Mouse (Mus musculus): ENCODE data around the gene Ddx18.
A peak's percentile ranks its signal among the peaks of the same experiment; 100 is the strongest.

The Ddx18 gene

DNA sequence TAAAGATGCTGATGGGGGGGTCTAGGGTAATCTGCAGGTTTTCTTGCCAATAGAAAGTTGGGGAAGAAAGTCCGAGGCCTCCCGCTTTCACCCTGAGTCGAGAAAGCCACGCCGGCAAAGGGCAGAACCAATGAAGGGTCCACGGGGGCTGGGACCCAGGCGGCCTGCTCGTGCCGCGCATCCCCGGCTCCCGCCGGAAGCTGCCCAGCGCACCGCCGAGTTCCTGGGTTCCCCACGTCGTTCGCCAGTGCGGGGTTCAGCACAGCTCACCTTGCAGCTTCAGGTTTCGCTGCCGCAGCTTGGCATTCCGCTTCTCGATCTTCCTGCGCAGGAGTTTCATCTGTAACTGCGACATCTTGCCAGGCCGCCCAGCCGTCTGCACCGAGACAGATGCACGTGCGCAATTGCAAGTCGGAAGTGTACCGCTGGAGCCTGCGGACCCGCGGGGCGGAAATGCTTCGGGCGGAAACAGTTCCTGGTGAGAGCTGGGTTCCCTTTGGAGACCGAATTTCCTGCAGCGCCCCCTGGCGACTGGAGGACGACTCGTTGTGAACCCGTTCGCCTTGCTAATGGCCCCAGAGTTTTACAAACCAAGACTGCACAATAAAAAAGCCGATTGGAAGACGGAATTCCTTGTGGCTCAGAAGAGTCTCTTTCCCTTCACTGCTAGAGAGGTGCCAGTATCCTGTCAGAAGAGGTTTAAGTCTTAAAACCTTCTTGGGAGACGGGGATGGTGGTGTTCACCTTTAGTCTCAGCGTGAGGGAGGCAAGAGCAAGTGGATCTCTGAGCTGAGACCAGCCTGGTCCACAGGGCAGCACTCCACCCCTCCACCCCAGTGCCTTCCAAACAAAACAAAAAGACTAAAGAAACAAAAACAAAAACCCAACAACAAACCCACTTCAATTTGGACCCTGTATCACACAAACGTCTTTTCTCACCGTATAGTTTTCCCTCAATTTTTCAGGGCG is at the start of gene Ddx18:
Ddx18 (minus strand) TSS at position 469 of the 969 bp plus-strand sequence.
- peak; percentile 94 for DNase-seq

DNA sequence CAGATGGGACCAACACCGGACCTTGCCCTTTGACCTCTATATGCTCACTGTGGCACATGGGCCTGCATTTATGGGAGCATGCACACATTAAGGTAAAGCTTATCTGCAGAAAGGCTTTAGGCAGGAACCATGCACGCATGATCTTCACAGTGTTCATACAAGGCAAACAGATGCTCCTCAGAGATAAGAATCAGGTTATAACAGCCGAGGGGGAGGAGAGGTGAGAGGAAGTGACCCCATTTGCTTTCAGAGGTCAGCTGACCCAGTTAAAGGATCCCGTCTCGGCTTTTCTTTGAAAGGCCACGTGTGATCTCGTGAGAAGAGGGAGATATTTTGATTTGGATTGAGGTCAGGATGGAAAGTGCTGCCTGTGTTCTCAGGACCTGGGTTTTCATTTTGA is 40.2 kb upstream of the Ddx18 start:
- no peak for DNase-seq

- no peak for DNase-seq
These were observed 37.3 kb upstream of the Ddx18 start for GRCm38 (mm10) chr1:121605118-121605517.

DNA sequence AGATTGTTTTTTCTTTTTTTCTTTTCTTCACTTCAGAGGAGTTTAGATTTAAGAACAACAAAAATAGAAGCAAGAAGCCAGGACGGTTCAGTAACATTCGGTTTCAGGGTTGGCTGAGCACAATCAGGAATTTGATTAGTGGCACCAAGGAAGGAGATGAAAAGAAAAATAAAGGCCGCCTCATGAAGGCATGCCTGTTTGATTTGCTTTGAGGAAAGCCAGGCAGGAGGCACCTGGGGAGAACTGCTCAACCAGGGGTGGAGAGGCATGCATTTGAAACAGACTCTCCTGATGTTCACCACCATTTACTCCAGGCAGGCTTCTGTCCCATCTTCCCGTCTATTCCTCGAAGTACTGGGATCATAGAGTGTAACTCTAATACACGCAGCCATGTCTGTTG is 34.1 kb upstream of the Ddx18 start:
- DNase-seq: no peak

GRCm38 (mm10) chr1:121601084-121601483 is 33.3 kb upstream of the Ddx18 start:
- DNase-seq: no peak

GRCm38 (mm10) chr1:121598421-121598820 is 30.6 kb upstream of the Ddx18 start:
- DNase-seq: no peak

- DNase-seq: no peak
These were observed 29.3 kb upstream of the Ddx18 start for GRCm38 (mm10) chr1:121596951-121597625.

GRCm38 (mm10) chr1:121584838-121585237 is 17.0 kb upstream of the Ddx18 start:
- DNase-seq: no peak

GRCm38 (mm10) chr1:121581133-121581855 is 13.5 kb upstream of the Ddx18 start:
- no peak for DNase-seq

GRCm38 (mm10) chr1:121577491-121577890 is 9.7 kb upstream of the Ddx18 start:
- DNase-seq: no peak

- DNase-seq: no peak
These were observed 2.7 kb upstream of the Ddx18 start for GRCm38 (mm10) chr1:121570522-121570921.

GRCm38 (mm10) chr1:121557861-121558260 is 9.9 kb downstream of the Ddx18 start:
- no peak for DNase-seq

GRCm38 (mm10) chr1:121551457-121551835 is 16.3 kb downstream of the Ddx18 start:
- DNase-seq: no peak

- no peak for DNase-seq
These were observed 16.9 kb downstream of the Ddx18 start for GRCm38 (mm10) chr1:121550801-121551456.

GRCm38 (mm10) chr1:121549456-121549855 is 18.3 kb downstream of the Ddx18 start:
- no peak for DNase-seq

DNA sequence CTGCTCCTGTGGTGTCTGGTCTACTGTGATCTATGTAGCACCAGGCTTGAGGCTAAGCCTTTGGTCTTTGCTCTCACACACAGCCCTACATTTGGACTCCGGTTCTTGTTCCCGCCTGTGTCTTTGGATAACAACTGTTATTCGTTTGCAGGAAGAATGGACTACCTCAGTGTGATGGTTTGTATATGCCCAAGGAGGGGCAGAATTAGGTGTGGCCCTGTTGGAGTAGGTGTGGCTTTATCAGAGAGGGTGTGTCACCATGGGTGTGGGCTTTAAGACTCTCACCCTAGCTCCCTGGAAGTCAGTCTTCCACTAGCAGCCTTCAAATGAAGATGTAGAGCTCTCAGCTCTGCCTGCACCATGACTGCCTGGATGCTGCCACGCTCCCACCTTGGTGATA is 19.1 kb downstream of the Ddx18 start:
- DNase-seq: no peak

DNA sequence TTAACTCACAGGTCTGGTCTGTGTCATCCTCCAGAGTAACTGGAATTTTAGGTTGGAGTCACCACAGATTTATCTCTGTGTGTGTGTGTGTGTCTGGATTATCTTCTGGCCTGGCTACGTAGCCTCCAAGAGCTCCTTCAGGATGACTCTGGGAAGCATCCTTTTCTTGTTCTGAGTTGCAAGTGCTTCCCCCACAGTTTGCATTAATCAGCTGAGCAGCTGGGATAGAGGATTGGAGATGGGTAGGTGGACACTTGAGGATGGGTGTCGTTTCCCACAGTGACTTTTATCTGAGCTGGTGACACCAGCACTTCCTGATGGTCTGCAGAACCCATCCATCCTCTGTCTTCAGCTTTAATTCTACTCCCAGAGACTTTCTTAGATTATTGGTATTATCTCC is 20.9 kb downstream of the Ddx18 start:
- DNase-seq: no peak

DNA sequence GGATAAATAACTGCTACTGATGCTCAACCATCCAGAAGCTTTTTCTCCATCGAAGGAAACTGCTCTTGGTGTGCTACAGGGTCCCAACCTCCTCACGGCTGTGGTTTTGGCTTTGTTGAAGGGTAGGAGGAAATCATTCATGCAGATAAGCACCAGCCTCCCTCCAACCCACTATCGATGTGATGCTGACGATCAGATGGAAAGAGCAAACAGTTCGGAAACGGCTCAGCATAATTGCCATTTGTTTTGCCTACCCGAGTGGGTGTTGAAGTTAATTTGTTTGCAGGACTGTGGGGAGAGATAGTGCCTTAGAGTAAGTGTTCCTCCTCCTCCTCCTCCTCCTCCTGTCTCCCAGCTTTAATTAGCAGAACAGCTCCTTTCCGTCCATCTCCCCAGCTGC is 27.4 kb downstream of the Ddx18 start:
- DNase-seq: no peak

DNA sequence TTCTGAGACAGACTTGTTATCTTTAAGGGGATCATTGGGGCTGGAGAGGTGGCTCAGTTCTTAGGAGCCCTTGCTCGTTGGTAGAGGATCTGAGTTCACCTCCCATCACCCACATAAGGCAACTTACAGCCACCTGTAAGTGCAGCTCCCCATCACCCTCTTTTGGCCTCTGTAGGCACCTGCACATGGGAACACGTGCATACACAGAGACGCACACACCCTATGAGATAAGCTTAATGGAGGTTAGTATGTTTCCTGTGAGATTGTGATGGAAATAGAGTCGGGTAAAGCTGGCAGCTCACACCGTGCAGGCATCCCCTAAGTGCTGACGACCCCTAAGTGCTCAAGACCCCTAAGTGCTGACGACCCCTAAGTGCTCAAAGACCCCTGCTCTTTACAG is 36.4 kb downstream of the Ddx18 start:
- DNase-seq: no peak

DNA sequence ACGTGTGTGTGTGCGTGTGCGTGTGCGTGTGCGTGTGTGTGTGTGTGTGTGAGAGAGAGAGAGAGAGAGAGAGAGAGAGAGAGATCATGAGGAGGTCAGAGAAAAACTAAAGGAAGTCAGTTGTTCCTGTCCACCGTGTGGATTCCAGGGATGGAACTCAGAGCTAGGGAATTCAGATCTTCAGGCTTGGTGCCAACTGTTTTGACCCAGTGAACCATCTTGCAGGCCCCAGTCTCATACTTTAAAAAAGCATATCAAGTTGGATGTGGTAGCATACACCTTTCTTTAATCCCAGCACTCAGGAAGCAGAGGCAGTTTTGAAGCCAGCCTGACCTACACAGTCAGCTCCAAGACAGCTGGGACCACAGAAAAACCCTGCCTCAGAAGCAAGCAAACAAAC is 38.5 kb downstream of the Ddx18 start:
- DNase-seq: no peak

- DNase-seq: no peak
These were observed 39.4 kb downstream of the Ddx18 start, which contains the start of gene Htr5b for GRCm38 (mm10) chr1:121528399-121528720. TSS of gene Htr5b (minus strand) at chr1:121528465.

DNA sequence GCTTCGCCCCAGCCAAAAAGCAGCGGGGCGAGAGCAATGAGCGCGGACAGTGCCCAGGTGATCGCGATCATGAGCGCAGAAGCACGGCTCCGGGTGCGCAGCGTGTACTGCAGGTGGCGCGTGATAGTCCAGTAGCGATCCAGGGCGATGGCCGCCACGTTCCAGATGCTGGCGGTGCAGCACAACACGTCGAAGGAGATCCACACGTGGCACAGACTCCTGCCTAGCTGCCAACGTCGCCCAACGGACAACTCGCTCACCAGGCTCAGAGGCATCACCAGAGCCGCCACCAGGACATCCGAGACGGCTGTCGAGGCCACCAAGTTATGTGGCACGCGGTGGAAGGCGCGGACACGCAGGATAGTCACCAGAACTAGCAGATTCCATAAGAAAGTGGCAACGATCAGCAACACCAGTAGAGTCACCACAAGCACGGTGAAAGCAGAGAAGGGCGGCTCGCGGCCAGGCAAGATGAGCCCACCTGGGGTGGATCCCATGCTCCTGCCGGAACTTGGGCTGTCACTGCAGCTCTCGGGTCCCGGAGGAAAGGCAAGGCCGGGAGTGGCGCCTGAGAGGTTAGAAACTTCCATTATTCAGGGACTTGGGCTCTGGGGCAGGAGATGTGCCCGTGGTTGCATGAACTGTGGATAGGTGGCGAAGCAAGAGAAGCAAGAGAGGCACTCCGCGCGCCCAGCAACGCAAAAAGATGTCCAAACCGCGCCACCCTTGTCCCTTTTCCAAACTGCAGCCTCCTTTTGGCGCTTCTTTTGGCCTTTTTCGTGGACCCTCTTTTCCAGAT is 40.0 kb downstream of the Ddx18 start:
- no peak for DNase-seq
